Mouse (Mus musculus): ENCODE measurements around the gene Treh.

Gene Treh

DNA sequence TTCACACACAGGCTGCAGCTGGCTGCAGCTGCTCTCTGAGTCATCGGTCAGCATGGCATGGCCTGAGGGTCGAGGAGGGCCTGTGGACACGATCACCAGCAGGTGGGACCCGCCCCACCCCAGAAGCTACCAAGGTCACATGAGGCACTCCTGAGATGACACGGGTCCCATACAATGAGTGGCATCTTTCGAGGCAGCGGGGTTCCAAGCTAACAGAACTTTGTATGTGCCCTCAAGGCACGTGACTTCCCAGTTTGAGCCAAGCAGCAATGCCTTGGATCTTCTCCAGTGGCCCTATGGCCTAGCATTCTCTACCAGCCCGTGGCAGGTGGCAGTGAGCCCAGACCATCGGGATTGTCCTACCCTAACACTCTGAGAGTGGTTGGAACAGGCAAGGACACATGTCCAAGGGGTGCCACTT is 44.8 kb downstream of the Treh start:
- DNase-seq: no peak

DNA sequence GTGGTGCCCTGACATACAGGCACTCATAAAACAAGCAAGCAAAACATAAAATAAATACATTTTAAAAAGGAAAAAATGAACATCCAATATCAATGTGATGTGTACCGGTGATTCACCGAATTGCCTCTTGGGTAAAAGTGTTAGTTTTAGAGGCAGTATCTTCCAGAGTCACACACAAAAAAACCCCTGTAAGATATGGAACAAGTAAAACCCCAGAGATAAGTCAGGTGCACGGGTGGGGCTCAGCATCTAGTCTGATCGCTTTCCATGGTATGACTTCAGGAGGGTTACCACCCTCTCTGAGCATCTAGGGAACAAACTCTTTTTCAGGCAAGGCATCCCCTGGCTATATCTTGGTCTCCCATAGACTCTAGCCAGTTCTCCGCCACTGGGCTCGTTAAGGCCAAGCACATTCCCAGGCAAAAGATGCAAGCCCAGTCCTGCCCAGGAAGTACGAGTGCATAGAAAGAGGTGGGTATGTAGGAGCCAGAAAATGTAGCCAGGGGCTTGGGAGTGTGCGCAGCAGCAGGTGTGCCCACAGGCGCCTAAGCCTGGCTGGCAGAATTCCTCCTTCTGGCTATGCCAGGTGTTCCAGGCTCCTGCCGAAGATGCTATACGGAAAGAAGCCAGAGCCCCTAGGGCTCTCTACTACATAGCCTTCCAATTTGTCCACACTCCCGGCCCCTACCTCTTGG is 46.1 kb downstream of the Treh start:
- no peak for DNase-seq

DNA sequence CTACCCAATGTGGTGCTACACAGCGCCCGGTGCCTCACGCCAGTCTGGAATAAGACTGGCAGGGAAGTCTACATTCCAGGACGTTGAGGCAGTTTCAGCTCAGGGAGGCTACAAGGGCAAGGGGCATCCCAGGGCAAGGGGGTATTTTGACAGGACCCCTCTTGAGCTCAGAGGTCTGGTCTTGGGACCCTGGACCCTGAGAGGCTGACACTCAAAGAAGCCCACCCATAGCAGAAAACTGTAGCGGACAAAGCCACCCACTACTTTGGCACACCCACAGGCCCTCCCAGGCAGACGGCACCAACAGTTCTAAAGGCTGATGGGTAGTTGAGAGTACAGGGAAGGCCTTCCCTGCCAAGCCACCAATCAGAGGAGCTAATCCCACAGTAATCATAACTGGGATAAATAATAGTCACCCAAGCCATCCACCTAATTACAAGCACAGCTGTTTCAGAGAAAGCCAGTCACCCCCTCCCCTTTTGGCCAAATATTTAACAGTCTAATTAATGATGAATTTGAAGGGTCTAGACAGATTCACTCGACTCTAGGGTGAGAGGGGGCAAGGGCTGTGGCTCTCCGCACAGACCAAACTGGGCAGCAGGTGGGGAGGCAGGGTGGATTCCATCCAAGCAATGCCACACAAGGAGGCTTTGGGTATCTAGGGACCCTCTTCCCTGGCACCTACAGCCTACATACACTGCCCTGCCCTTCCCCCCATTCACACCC is 46.8 kb downstream of the Treh start:
- DNase-seq: no peak

DNA sequence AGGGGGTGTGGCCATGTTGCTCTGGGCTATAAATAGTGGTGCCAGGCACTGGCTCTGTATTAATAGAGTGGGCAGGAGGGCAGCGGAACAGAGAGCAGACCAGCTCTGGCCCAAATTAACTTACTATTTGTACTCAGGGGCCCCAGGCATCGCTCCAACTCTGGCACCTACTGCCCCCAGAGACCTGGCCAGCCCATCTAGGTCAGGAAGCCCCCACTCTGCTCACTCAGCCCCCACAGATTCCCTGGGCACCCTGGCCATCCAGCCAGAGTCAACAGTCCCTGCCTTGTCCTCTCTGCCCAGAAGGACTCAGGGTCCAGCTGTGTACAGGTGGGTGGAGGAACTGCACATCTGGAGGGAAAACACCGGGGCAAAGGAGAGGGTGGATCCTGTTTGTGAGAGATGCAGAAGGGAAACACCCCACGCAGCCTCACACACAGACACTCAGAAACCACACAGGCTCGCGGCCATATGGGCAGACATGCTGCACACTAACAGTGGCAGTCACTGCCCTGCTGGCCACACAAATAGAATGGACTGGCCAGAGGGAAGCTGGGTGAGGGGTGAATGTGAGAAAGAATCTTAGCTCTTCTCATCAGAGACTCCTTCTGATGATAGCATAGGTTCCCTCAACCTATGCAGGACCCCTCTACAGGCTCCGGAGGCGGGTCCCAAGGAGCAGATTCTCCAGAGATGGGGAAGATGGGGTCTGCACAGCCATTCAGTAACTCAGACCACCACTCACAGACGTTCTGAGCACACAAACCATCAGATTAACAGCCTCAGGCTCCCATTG is 47.5 kb downstream of the Treh start:
- DNase-seq: no peak

DNA sequence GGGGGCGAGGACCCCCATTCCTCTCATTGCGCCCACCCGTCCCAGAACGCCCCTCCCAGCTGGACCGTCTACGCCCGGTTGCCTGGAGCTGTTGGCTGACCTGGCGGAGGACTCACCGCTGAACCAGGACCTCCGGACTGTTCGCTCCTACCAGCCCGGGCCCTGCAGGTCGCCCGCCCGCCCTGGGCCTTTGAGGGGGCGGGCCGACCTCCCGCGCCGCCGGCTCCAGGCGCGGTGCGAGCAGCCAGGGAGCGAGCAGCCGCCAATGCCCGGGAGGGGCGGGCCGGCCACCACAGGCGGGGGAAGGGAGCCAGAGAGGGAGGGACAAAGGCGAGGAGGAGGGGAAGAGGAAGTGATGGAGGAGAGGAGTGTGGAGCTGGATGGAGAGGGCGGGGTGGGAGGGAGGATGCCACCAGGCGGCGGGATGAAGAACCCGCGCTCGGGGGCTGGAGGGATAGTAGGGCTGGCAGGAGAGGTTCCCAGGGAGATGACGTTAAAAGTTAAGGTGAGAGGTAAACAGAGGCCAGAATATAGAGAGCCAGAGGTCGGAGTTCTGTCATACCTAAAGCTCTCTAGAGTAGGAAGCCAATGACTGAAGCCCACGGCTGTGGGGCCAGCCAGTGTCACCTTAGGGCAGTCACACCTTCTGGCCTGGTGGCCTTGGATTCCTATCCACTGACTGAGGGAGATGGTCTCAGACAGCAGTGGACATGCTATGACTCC is 48.3 kb downstream of the Treh start:
- DNase-seq: peak; percentile 51

DNA sequence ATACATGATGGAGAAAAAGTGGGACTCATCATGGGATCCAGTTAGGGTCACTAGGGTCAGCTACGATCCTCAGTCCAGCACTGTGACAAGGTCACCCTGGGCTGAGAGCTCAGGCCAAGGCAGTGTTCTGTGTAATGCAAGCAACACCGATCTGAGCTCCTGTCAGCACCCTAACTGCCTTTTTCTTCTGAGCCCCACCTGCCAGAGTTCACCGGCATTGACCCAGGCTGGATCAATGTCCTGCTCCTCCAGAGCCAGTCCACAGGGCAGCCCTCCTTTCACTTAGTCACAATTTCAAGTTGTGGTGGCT is 48.8 kb downstream of the Treh start:
- DNase-seq: no peak

DNA sequence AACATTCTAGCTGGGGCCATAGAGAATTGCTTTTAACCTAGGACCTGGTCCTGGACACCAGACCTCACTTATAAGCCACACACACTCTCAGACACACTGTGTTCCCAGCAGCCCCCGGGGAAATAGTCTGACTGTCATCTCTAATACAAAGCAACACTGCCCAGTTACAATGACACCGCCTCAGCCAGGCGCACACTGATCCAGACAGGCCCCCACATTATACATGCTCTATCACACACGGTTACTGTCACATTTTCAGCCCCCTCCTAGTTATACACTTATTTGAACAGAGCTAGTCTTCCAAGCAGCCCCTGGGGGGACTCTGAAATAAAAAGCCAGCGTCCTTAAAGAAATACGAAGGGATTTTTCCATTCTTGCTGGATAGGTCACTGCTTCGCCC is 49.5 kb downstream of the Treh start:
- no peak for DNase-seq

DNA sequence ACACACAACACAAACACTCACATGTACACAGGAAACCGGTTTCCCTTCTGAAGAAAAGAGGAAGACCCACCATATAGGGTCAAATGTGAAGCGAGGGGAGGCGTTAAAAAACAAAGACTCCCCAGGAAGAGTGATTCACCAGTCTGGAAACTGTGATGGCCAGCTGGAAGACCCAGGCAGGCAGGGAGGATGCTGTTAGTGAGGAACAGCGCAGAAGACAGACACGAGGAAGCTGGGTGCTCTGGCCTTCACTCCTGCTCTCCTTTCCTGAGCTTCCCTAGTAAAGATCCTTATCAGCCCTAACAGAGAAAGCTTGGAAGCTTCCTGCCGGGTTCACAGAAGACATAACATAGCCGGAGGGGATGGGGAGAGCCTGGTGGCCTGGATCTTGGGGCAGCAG is 50.0 kb downstream of the Treh start:
- DNase-seq: no peak

DNA sequence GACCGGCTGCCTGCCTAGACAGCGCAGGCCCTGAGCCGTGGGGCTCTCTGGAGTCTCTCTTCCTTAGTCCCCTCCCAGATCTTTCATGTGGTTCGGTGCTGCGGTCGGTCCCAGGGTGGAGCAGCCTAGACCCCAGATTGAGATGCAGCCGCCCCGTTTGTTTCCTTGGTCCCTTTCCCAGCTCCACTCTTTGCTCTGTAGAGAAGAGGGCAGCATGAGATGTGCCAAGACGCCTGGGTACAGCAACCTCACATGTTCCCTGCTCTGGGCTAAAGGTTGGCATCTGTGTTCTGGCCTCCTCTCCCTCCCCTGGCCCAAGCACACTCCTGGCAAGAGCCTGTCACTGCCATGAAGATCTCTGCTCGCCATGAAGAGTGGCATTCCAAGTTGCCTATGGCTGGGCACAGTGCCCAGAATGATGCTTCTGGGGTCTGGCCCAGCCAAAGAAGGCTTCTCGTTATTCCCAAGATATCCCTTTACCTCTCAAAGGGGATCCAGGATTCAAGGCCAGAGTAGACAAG is 50.5 kb downstream of the Treh start:
- peak; percentile 15 for DNase-seq

DNA sequence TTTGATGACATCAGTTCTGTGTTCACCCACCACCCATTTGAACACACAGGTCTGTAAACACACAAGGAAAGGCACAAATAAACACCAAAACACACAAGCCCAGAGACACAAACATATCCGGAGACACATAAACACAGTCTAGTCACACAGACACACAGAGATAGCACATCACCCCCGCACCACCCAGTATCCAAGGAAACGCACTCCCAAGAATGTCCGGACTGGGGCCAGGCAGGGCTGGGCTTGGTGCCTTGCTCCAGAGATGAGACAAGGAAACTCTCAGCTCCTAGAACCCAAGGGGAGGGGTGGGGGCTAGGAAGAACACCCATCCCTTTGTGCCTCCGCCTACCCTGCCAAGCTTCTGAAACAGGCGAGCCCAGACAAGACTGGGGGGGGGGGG is 51.2 kb downstream of the Treh start:
- no peak for DNase-seq

DNA sequence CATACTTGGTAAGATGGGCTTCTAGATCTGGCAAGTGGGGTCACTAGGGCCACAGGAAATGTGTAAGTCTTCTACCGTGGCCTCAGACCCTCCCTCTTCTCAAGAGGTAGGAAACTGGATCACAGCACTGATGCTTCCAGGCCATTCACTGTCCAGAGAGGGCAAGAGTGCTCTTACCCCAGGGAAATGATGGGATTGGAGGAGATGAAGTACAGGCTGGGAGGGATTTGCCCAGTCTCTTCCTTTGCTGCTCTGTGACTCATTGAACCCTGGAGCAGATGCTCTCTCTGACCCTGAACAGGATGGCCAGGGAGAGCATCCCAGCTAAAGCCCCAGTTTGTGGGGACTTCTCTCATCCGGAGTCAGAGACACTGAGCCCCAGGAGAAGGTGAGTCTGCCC is 51.6 kb downstream of the Treh start:
- DNase-seq: no peak

DNA sequence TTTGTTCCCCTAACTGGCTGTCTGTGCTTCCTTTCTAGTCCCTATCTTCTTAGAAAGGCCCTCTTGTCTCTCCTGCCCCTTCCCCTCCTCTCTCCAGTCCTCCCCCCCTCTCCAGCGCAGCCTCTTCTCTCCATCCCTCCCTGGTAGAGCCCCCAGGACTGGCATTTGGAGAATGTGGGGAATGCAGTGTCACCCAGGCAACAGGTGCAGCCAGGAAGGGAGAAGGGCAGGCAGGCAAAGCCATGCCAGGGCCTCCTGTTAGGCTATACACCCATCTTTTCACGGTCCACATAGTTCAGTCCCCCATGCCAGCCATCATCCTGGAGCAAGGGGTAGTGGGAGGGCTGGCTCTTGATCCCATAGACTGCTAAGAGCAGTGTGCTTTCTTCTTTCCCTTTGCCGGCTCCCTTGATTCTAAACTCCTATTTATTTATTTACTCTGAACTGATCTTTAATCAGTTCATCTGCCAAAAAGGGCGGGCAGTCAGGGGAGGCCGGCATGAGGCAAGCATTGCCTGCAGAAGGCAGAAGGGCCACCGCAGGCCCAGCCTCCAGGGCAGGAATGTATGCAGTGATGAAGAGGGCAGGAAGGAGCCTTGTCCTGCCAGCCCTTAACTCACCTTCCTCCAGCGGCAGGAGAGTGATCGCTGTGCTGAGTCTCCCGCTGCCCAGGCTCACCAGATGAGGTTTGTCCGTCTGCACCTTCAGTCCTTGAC is 53.6 kb downstream of the Treh start:
- no peak for DNase-seq

DNA sequence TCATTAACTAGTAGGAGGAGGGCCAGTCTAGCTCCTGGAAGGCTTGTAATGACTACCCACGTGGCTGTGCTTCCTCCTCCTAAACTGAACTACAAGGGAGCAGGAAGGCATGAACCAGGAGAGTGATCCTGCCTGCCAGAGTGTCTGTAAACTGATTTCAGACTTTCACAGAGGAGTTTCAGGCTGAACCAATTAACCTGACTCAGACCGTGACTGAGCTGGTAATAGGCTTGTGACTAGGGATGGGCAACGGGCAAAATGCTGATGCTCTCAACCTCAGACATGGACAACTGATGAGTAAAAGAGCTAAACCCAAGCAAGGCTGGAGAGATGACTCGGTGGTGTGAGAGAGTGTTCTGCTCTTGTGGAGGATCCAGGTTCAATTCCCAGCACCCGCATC is 54.4 kb downstream of the Treh start:
- DNase-seq: no peak

DNA sequence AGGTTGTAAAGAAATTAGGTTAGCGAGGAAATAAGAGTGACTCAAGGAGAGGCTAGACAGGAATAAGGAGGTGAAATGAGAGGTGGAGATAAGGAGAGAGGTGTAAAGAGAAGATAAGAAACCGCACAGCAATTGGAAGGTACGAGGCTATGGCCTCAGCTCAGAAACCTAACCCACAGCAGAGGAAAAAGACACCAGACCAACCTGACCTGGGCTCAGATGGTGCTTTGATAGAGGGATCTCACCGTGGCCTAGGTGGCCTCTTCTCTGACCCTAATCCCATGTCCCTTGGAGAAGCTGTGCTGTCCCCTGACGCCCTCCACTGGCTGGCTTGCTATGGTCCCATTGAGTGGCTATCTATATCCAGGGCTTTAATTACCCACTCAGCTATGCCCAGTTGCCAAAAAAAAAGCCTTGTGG is 59.1 kb downstream of the Treh start:
- DNase-seq: no peak

DNA sequence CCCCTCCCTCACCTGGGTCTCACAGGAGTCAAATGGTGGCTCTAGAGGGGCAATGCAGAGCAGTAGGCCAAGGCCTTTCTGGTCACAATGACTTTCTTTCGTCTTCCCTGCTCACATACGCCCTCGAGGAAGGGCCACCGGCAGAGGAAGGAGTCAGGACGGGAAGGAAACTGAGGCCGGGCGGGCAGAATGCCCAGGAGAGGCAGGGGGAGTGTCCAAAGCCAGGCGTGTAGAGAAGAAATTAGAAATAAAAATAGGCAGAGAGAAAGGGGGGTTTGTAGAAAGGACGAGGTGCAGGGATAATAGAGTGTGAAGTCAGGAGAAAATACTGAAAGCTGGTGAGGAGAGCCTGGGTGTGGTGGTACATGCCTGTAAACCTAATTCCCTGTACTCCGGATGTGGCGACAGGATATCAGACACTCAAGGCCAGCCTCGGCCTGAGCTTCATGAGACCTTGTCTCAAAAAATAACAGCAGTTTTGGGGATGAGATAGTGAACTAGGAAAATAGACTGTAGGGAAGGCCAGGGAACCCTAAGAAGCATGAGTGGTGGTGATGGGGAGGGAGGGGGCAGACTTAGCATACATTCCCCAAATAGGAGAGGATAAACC is 60.0 kb downstream of the Treh start:
- no peak for DNase-seq

DNA sequence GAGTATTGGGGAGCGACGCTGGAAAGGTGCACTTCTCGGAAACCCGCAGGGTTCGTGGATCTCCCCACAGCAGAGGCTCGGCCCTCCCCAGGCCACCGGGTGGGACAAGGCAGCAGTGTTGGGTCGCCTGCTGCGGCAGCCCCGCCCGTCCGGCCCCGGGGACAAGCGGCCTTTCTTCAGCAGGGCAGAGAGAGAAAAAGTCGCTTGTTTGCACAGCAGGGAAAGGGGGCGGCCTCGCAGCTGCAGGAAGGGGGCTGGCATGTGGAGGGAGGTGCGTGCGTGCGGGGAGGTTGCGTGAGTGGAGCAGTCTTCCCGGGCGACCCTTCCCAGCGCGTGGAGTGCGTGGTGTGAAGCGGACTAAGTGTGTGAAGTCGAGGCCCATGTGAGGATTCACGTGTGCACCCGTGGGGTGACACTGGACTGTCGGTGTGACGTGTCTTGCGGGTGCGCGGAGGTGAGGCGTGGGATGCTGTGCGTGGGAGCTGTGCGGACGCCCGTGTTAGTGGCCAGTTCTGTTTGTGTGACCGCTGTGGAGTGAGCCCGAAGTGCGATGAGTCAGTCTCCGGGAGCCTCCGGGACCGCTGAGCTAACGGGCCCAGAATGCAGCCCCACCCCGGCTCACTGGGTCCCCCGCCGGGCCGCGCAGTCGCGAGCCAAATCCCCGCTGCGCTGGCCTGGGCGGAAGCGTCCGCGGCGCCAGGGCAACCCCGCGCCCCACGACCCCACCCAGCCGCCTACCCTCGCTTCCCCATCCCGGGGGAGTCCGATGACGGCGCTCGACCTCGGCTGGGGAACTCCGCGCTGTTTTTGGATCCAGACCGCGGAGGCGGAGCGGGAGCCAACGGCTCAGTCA is 60.9 kb downstream of the Treh start:
- DNase-seq: peak; percentile 32

DNA sequence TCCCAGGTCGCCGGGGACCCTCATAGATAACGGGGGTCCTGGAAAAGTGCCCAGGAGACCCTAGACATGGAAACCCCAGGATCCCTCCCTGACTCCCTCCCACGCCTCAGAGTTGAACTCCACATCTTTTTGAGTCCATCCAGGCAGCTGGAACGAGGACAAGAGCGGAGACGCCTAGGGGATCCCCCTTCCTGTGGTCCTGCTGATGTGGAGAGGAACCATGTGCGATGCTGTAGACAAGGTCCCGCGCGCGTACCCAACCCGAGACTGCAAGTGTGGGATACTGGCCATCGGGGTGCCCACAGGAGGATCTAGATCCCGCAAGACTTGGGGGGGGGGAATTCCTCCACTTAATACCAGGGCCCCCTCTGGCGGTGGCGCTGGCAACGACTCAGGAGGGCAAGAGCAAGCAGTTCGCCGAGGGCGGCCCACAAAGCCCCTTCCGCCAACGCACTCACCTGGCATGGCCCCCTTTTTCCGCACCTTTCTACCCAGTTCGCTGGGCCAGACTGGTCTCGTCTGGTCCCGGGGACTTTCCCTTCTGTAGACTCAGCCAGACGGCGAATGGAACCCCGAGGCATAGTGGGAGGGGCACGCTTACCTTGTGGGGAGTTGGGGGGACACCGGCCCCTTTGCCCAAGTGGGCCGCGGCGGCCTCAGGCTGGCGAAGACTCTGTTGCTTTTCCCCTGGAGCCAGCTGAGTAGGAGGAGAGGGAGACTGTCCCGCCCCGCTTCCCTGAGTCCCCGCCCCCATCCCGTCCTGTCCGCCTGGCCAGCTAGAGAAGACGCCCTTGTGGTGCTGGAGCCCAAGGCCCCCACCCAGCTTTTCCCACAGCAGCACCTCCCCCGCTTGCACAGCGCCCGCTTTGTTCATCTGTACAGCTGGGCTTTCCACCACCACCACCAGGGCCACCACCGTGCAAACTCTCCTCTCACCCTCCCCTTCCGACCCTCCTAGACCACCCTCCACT is 61.8 kb downstream of the Treh start, which contains the start of gene Phldb1:
Phldb1 (minus strand) TSS at position 675 of the 971 bp plus-strand sequence.
- peak; percentile 74 for DNase-seq

DNA sequence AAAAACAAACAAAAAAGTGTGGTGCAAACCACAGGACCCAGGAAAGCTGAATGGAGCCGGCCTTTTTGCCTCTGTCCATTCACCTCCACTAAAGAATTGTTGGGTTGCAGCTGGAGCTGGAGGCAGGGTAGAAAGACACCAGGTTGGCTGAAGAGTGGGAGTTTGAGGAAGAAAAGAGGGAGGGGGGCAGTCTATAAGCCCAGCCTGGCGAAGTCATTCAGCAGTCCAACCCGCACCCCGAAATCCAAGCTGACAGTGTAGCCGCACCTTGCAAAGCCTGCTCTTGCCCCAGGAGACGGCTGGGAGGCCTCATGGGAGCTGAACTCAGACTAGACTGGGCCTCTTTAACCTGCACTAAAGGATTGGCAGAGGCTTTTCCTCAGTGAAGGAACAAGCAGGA is 62.9 kb downstream of the Treh start:
- no peak for DNase-seq

All from thymus, postnatal 25 days (tissue).